Mouse (Mus musculus) c-Kit-positive CD71-positive TER-119-positive erythroid progenitor cells, embryonic 14.5 days (primary cell): ENCODE measurements at regions not wholly inside any gene's neighbourhood (a gene's known extent, or its start where the extent isn't known, plus 50 kb on each side); places are given as distances from the start of the nearest gene placed in this dataset.
"Not testable (repeated sequence)": the region's sequence is repeated elsewhere in the genome, so short reads cannot be mapped to it uniquely, and the experiment has no call there.

Experiments used
- DNase-seq: peaks from one replicate; pipeline ENCODE4 v3.0.0-alpha.2; 2013; ENCODE audit warnings: low spot score

DNA sequence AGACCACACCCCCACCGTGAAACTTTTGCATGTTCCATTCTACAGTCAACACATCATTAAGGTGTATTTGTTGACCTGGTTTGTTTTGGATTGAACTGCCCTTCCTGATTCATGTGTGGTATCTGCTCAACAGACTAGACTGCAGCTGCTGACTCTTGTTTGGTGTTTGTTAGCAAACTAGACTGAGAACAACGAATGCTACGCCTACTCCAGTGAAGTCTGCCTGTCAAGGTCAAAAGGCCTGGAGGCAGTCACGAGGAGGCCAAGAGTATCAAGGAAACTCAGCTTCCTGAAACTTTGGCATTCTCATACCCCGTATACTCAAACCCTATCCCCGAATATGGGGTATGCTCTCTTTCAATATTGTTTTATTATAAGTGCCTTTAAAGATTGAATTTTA lies 194.2 kb upstream of the Spin1 start:
- not testable (repeated sequence) for DNase-seq

DNA sequence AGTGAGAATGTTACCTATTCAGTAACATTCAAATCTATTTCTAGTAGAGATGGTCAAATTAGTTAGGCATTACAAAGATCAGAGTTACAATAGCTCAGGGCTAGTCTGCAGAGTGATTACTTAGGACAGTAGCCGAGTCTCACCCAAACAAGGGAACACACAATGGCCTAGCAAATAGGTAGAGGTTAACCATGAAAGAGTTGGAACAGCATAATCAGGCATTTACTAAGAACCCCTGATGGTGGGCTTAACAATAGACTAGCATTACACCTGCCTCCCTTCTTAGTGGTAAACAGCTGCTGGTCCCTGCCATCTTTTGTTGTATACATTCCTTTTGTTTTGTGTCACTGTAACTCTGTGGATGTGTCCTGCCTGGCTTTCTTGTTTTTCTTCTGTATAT lies 193.8 kb upstream of the Spin1 start:
- no peak for DNase-seq

DNA sequence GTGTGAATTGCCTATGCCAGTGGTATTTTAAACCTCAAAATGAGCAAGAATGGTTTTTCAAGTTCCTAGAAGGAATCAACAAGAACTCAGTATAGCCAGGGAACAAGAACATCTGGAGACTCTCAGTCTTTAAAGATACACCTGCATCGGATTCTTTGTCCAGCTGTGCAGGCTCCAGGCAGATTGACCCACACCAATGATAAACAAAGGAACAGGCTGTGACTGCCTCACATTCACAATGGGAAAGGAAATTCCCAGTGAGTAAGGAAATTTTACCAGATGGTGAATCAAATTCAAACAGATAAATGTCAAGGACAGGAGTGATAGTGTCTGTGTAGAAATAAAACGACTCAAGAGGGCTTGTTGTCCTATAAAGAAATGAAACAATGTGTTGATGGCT lies 187.9 kb upstream of the Spin1 start:
- DNase-seq, result not testable (repeated sequence)

DNA sequence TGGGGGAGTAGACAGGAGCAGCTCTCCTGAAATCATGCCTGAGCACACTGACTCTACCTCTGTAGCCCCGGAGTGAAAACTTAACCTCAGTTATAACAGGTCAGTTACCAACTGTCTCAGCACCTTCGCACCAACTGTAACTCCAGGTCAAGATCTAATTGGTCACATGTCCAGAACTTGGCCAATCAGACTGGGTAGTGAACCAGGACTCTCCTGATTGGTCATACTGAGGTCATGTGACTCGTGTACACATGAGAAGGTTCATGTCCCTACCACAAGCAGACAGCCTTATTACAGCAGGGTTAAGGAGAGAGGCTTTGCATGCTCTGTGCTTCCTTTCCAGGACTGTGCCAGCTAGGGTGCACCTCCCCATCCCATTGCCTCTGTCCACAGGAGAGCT lies 166.7 kb upstream of the Spin1 start:
- not testable (repeated sequence) for DNase-seq

DNA sequence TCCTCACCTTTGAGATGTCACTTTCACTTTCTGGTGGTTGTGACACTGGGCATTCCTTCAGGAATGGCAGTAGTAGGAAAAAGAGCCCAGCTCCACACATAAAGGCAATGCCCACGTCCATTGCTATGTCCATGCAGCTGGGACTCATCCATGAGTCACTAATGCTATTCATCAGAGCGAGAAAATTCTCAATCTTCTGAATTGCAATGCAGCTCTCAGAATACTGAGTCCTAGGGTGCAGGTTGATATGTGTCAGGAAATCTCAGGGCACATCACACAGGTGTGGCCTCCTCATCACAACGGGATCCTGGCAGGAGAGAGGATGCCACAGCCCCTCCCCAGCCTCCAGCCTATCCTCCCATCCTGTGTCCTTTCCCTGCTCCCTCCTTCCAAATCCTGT lies 158.1 kb upstream of the Spin1 start:
- no peak for DNase-seq

DNA sequence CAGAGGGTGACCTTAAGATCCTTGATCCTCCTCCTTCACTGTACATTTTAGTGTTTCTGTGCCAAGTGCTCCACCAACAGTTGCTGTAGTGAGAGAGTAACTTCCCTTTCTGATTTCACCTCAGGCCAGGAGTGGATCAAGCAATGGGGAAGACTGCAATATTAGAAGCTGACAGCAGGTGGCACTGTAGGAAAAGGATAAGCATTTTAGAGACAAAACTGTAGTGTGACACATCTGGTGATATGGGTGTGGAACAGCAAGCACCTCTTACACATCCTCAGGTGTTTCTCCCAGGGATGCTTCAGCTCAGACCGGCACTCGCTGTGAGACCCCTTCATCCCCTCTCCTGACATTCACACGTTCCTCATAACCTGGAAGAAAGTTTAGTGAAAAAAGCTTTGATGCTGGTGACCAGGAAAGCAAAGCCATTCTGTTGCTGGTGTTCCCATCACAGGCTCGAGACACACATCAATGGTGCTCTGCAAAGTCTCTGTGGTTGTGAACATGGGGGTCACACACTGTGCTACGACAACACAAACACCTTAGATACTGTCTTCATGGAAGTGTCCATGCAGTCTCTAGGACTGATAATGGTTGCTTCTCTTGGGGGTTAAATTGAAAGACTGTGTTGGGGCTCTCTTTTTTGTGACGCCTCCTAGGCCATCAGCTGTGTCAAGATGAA lies 151.0 kb upstream of the Spin1 start:
- peak; percentile 56 for DNase-seq

DNA sequence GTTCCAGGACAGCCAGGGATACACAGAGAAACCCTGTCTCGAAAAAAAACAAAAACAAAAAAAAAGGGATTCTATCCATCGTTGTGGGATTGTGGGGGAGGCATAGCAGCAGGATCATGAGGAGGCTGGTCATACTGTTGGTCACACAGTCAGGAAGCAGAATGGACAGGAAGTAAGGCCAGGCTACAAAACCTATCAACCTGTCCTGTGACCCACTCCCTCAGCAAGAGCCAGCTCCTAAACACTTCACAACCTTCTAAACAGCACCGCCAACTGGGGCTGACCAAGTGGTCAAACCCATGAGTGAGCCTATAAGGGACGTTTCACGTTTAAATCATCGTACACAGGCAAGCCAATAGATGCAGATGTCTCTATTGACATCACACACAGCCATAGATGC lies 146.0 kb upstream of the Spin1 start:
- DNase-seq, result no peak

DNA sequence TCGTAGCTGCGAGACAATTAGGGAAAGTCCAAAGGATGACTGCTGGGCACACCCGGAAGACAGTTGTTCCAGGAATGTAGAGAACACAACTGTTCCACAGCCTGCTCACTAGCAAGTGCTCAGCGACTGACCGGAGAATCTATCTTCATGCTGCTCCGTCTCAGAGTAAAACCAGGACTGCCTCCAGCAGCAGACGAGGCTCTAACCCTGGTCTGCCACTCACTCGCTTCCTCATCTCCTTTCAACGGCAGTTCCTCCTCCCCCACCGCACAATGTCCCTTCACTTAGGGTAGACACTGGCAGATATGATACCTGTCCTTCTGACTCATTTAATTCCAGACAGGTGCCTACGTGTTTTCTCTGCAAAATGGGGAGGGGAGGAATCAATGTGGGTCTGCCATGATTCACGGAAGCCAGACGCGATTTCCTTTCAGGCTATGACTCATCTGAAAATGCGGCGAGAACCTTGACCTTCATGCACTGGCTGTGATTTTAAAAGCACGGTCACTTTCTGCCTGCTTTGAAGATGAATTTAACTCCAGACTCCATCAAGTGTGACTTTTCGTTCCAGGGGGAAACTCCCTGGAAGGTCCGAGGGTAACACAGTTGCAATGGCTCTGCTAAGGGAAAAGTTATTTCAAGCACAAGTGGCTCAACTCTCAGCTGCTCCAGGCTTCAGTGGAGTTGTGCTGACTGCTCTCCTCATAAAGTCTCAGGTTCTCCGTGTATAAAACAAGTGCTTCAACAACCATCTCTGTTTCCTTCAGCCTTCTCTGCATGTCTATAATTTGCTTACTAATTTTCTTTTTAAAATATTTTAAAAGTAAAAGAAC lies 142.4 kb upstream of the Spin1 start:
- DNase-seq, result no peak

DNA sequence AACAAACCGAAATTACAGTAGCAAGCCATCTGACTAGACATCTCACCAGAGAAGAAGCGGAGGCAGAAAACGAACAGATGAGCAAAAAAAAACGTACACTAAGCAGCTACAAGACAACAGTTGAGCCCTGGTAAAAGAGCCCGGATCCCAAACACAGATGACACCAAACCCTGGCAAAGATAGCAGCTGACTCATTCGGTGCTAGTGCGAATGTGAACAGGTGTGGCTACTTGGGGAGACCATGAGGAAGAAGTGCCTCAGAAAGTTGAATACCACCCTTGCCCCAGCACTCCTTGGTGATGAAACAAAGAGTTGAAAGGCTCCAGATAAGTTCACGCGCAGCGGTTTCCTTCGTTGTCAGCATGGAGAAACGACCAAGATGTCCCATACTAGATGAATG lies 139.8 kb upstream of the Spin1 start:
- no peak for DNase-seq

DNA sequence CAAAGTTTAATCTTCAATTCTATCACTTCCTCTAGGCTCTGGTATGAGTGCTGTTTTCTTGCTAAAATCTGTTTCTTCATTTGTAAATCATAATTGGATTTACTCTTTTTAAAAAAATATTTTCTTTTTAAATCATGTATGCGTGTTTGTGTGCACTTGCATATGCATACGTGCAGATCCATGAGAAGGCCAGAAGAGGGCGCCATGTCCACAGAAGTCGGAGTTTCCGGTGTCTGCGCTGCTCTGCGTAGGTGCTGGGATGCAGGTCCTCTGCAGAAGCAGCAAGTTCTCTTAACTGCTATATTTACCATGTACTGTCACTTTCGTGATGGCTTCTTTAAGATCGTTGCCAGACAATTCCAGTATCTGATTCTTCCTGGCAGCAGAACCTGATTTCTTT lies 136.6 kb upstream of the Spin1 start:
- DNase-seq, result peak; percentile 9

DNA sequence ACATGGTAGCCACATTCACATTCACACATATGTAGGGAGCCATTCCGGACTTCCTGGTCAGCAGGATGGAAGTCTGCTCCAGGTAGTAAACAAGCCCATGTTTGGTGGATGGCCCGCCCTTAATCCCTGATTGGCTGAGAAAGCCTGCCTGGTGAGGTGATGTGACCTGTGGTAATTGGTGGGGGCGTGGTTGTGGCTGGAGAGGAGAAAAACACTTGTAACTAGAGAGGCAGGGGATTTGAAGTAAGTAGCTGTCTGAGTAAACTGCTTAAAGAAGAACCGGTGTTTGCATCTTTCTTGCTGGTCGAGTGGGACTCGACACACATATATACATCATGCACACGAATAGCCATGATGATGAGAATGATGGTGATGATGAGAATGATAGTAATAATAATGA lies 135.6 kb upstream of the Spin1 start:
- DNase-seq, result not testable (repeated sequence)

DNA sequence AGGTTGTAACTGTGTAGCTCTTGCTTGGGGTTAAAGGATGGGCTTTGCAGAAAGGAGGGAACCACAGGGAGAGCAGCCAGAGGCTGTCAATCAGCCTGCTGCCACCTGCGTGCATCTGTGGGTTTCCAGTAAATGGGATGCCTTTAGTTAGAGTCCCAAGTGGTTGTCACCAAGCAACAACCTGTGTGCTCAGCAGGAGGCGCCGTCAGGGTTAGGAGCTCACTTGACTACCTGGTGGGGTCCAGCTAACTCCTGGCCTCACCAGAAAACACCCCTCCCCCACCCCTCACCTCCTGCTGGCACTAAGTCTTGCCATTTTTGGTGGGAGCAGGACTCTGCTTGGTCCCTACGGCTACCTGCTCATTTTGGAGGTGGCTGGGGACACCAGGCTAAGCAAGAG lies 135.0 kb upstream of the Spin1 start:
- no peak for DNase-seq

DNA sequence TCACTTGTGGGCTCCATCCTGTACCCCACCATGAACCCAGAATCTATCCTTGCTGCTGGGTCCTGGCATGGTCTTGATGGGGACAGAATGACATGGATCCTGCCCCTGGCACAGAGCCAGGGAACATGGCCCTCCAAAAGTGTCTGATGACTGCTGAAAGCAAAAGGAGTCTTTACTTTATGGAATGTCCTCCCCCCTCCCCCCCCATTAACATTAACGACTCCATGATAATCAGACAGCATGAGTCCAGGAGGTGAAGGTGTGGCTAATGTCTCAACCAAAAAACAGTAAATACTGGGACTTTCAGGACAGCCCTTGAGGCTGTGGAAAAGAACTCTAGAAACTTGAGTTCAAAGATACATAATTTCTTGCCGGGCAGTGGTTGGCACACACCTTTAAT lies 133.9 kb upstream of the Spin1 start:
- DNase-seq, result no peak

DNA sequence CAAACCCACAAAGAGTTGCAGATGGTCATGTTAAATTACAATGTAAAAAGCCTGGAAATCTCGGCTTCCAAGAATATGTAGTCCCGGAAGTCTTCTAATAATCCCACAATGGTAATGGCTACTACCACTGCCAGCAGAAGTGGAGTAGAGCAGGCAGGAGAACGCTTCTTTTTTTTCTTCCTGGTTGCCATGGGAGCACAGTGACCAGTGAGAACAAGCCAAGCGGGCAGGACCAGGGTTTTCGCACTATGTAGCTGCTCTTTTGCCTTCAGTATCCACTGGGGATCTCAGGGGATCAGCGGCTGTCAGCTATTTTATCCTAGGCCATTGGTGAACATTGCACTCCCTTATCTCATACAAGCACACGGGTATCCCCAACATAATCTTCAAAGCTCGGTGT lies 127.3 kb upstream of the Spin1 start:
- no peak for DNase-seq

DNA sequence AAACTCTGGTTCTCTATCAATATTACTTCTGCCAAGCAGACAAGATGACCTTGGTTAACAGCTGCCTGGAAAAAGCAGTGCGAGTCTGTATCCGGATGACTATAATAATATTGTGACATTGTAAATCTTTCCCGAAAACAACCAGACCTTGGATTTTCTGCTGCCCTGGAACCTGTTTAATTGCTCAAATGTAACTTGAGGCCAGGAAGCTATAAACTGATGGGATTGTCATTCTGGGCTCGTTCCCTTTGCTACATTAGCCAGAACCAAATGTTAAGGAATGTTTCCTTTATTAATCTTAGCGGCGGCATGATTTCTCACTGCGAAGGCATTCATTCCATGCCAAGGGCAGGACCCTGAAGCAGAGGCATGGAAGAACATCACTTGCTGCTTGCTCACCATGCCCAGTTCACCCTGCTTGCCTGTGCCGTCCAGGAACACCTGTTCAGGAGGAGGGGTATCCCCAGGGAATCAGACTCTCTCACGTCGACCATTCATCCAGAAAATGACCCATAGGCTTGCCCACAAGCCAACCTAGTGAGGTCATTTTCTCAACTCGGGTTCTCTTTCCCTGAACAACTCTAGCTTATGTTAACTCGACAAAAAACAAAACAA lies 125.3 kb upstream of the Spin1 start:
- DNase-seq, result no peak

DNA sequence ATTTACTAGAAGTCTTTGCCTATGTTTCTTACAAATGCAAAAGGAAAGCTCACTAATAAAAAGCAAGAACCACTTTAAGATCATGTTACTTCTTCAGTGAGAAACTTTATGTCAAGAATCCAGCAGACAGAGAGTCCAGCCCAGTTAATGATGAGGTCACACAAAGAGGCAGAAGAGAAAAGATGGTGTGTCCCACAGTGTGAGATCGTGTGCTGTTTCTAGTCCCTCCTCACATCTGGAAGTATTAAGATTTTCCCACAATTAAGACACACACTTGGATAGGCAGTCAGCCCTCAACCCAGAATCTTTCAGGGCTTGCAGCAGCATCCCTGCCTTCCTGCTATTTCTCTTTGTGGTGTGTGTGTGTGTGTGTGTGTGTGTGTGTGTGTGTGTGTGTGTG lies 118.7 kb upstream of the Spin1 start:
- no peak for DNase-seq

DNA sequence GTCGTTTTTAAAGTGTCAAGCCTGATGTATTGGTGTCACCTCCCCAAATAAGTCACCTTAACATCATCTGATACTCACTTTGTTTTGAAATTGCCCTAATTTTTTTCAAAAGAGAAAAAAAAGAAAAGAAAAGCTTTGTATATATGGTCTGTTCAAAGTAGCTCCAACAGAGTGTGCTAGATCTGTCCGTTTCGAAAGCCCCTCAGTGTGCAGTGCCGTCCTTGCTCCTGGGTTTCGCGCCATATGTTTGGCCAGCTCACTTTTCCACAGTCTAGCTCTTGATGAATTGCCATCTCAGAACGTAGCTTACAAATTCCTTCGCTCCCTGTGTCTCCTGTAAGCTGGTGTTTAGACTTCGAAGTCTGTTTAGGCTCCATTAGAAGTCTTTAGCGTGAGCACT lies 117.7 kb upstream of the Spin1 start:
- DNase-seq, result no peak

DNA sequence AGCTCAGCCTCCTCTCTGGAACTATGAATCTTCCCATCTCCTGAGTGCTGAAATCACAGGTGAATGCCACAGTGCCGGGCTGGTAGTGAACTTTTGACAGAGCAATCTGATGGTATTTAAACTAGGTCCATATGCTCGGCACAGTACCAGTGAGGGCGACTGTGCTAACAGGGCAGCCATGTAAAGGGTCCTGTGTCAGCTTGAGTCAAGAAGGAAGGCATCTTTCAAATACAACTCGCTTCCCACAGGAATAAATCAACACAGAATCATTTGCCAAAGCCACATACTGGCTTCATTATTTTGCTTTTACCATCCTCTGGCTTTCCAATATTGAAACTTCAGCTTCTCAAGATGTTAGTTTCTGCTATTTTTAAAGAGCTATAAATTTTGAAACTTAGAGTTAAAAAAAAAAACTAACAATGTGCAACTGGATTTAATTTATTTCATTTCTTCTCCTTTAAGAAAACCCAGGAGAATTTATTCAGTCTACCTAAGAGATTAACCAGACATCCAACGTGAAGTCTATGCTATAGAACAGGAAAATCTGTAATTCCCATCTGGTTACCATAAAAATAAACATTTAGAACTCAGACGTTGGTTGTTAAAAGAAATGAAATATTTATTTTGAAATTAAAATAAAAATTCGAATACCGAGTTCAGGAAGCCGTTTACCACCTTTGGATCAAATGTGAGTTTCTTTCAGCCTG lies 108.8 kb upstream of the Spin1 start:
- DNase-seq, result no peak

DNA sequence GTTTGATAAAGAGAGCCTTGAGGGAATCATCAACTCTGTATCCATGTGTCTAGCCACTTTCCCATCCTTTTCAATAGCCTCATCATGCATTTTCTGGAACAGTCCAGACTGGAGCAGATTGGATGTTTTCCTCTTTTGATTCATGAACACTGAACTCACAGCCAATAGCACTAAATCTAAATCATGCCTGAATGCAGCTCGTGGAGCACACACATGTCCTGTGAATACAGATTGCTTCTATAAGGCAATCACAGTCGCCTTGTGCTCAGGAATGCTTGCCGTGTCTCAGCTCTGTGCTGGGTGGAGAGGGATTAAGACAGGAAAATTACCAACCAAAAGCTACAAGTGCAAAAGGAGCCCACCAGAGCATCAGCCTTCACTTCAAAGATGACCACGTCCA lies 100.9 kb upstream of the Spin1 start:
- no peak for DNase-seq

DNA sequence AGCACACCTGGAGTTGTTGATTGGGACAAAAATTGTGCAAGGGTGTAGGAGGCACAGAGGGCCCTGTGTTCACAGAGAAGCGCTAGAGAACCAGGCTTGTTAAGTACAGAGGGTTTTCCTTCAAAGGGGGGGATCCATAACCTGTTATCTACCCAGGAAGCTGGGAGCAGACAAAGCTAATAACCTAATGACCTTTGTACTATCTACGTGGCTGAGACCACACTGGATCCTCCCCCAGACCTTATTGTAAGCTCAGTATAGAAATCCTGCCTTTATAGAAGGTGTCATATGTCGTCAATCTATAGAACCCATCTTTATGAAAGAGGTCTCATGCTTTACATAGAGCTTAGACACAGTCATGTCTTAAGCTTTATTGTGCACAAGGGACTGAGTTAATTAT lies 95.9 kb upstream of the Spin1 start:
- no peak for DNase-seq

DNA sequence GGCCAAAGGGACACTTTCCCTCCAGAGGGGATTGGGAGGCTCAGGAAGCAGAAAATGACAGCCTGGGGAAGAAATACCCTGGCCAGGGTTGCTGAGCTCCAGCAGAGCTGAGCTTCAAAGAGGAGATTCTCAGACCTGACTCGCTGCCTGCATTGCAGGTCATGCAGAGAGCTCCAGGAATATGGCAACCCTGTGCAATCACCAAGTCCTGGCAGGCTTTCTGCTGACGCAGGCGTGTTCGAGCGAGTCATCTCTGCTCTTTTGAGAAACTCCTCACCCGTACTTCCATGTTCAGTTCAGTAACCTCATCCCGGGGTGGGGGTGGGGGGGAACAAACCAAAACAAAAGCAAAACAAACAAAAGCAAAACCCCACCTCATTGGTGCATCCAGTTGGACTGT lies 89.9 kb upstream of the Spin1 start:
- DNase-seq, result no peak

DNA sequence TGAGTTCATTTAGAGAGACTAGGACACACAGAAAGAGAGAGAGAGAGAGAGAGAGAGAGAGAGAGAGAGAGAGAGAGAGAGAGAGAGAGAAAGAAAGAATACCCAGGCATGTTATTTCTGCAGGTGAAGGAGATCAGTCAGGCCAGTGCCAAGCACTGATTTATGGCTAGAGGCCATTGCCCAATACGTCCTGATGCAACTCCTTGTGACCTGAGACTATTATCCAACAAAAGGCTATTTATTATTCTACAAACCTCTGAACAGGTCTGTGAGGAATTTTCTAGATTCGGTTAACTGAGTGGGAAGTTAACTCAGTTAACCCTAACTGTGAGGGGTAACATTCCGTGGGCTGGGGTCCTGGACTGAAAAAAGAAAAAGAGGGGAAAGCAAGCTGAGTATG lies 84.5 kb upstream of the Spin1 start:
- DNase-seq, result no peak
